Mouse (Mus musculus) right cerebral cortex, postnatal 4 days (tissue): Measurements from ENCODE around the gene Avp.

Experiments
- DNase-seq: peaks from one replicate; pipeline ENCODE4 v3.0.0-alpha.2; 2022

Gene Avp

GRCm38 (mm10) chr2:130569926-130570325 is 12.4 kb downstream of the Avp start:
- no peak for DNase-seq

GRCm38 (mm10) chr2:130568921-130569320 is 13.4 kb downstream of the Avp start:
- no peak for DNase-seq

GRCm38 (mm10) chr2:130564983-130565382 is 17.4 kb downstream of the Avp start:
- DNase-seq: no peak

GRCm38 (mm10) chr2:130564063-130564462 is 18.3 kb downstream of the Avp start:
- DNase-seq: peak; percentile 22

- DNase-seq: peak; percentile 88
Measured at GRCm38 (mm10) chr2:130563212-130564055, 18.9 kb downstream of the Avp start, which contains the start of gene Mrps26. Mrps26 (plus strand) TSS chr2:130563742.

- no peak for DNase-seq
Measured at GRCm38 (mm10) chr2:130558015-130558414, 24.3 kb downstream of the Avp start.

- no peak for DNase-seq
Measured at GRCm38 (mm10) chr2:130557462-130557861, 24.9 kb downstream of the Avp start.

GRCm38 (mm10) chr2:130556292-130556691 is 26.1 kb downstream of the Avp start:
- no peak for DNase-seq

GRCm38 (mm10) chr2:130554841-130555240 is 27.5 kb downstream of the Avp start:
- no peak for DNase-seq

GRCm38 (mm10) chr2:130546957-130547356 is 35.4 kb downstream of the Avp start:
- no peak for DNase-seq

- no peak for DNase-seq
Measured at GRCm38 (mm10) chr2:130540266-130540665, 42.1 kb downstream of the Avp start.

GRCm38 (mm10) chr2:130538876-130539546 is 43.3 kb downstream of the Avp start:
- no peak for DNase-seq

GRCm38 (mm10) chr2:130536890-130537289 is 45.5 kb downstream of the Avp start:
- no peak for DNase-seq

- DNase-seq: no peak
Measured at GRCm38 (mm10) chr2:130535017-130535416, 47.3 kb downstream of the Avp start.

GRCm38 (mm10) chr2:130532201-130532600 is 50.2 kb downstream of the Avp start:
- DNase-seq: no peak
